Mouse (Mus musculus) ES-E14 (cell line): ENCODE results near the gene Nubp2. TPM values are rescaled to one million over a fixed set of nuclear protein-coding genes. Genes with fewer than 3 reads are reported as not detected.
A peak's percentile ranks its signal among the peaks of the same experiment; 100 is the strongest.

Experiments
- DNase-seq: peaks from one replicate; pipeline ENCODE4 v3.0.0-alpha.2; 2013; ENCODE audit warnings: low read depth, low spot score
- H3K27ac ChIP-seq: 2 replicates; pipeline ENCODE4 v1.5.1; 2012; ENCODE audit warnings: low read depth, mild to moderate bottlenecking, low read length, moderate library complexity, mixed read lengths; ENCODE audit not compliant: poor library complexity, insufficient read depth, severe bottlenecking
- H3K36me3 ChIP-seq: 2 replicates; pipeline ENCODE4 v1.6.1; 2012; ENCODE audit warnings: mild to moderate bottlenecking, low read length, moderate library complexity, mixed read lengths; ENCODE audit not compliant: control insufficient read depth, poor library complexity, insufficient read depth, severe bottlenecking
- H3K4me1 ChIP-seq, 2 experiments: fragments of 150-350 bp in 1 of 2; sonication (generic) in 1 of 2; 2 replicates each; pipeline ENCODE4 v1.6.1; 2012; ENCODE audit warnings: low read length in 2 of 2, mild to moderate bottlenecking in 1 of 2, mixed read lengths in 1 of 2; ENCODE audit not compliant: control insufficient read depth in 2 of 2, insufficient read depth in 2 of 2, poor library complexity in 1 of 2
- H3K4me3 ChIP-seq, 2 experiments: fragments of 150-350 bp in 1 of 2; sonication (generic) in 1 of 2; 2 replicates each; pipeline ENCODE4 v1.5.1; 2012; ENCODE audit warnings: low read length in 2 of 2, low read depth in 1 of 2, mild to moderate bottlenecking in 1 of 2, mixed read lengths in 1 of 2; ENCODE audit not compliant: insufficient read depth in 1 of 2, poor library complexity in 1 of 2, severe bottlenecking in 1 of 2
- H3K9ac ChIP-seq: 2 replicates; pipeline ENCODE4 v1.6.1; 2012; ENCODE audit warnings: low read depth, mild to moderate bottlenecking, low read length, mixed read lengths; ENCODE audit not compliant: poor library complexity, insufficient read depth, severe bottlenecking
- H3K9me3 ChIP-seq: fragments of 150-350 bp; sonication (generic); 2 replicates; pipeline ENCODE4 v1.6.1; 2012; ENCODE audit warnings: low read depth, mild to moderate bottlenecking, low read length; ENCODE audit not compliant: control insufficient read depth, insufficient read depth
- CHD2 ChIP-seq: IDR thresholded peaks from 2 replicates; pipeline ENCODE4 v1.6.1; 2014; ENCODE audit warnings: mild to moderate bottlenecking, low read depth, low read length, inconsistent platforms
- HCFC1 ChIP-seq: IDR thresholded peaks from 2 replicates; pipeline ENCODE4 v1.6.1; 2012; ENCODE audit warnings: low read length, inconsistent platforms, borderline replicate concordance; ENCODE audit not compliant: insufficient read depth
- MAFK ChIP-seq: IDR thresholded peaks from 2 replicates; pipeline ENCODE4 v1.6.1; 2014; ENCODE audit warnings: mild to moderate bottlenecking, low read depth, low read length, inconsistent platforms; ENCODE audit not compliant: insufficient read depth
- ZC3H11A ChIP-seq: IDR thresholded peaks from 2 replicates; pipeline ENCODE4 v1.6.1; 2012; ENCODE audit warnings: low read depth, mild to moderate bottlenecking, inconsistent platforms, low read length, borderline replicate concordance
- ZNF384 ChIP-seq: IDR thresholded peaks from 2 replicates; pipeline ENCODE4 v1.6.1; 2012; ENCODE audit warnings: low read depth, low read length, inconsistent platforms
- in situ Hi-C, 2 experiments: fragments of 600-800 bp; cut with MboI; formaldehyde crosslinking; loops; one replicate each; pipeline ENCODE4 v1.15.1; 2025; ENCODE audit warnings: low sequenced_read_pairs in 2 of 2, inconsistent platforms in 1 of 2; ENCODE audit not compliant: unreplicated experiment in 2 of 2
- total RNA-seq: library from RNA; depleted of rRNA; stranded (reverse); fragments of 300-350 nt; gene quantifications from 2 replicates; pipeline ENCODE4 v1.2.3, GENCODE M21; 2012; rRNA removed

Nubp2 gene
- total RNA-seq: 85.8 and 118 TPM in 2 replicates

DNA sequence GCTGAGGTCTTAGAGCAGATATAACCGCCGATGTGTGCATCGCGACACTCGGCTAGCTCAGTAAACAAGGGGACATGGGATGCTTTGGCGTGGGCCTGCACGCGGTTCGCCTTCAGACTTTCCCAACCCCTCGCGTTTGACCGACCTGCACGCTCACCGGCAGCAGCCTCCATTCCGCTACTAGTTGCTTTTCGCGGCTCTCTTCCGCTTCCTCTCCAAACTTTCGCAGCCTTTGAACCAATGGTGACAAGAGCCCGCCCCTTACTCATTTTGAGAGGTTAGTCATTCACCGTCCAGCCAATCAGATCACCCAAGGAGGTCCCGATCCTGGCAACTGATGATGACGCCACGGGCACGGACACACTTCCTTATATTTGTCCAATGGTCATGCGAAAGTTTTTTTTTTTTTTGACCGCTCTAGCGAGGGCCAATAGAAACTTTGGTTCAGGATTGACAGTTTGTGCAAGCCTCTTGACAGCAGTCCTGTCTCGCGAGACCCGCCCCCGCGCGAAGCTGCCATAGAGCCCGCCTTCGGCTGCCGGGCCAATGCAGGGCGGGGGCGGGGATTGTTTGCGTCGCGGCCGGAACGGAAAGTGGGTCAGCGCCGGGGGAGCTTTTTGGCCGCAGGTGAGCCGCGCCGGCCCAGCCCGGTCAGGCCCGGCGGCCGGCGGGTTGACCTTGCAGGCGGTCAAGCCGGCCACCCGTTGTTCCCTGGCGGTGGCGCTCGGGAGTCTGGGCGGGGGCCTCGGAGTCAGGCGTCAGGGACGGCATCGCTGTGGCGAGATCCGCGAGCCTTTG is at the start of gene Nubp2, which contains the start of gene Spsb3:
Gene Nubp2, minus strand, starts transcription at position 216 of the 798 bp plus-strand sequence.
Gene Spsb3, plus strand, starts transcription at position 510 of the 798 bp plus-strand sequence.
- Histone ChIP-seq H3K9me3 (no peaks in the 10 kb centered on the region), H3K27ac (peak within 1 kb of the TSS; percentile 28; the same call in 1 of the 2 replicates), H3K4me1 (peaks cover 0 to 11% of the 10 kb centered on the region in 2 experiments; a peak in 2 of 4 replicates), H3K4me3 (peak within 1 kb of the TSS; percentile 88 to 90), H3K36me3 (peaks cover 34% of the 10 kb centered on the region), H3K9ac (peak within 1 kb of the TSS; percentile 86)
- DNase-seq: peak; percentile 98
- in situ Hi-C loops: no loop called here
- TF ChIP-seq CHD2 (peak; percentile 99), ZNF384 (peak; percentile 88), HCFC1 (peak; percentile 60; the same call in 1 of the 2 replicates), ZC3H11A (no peak), MAFK (no peak)

DNA sequence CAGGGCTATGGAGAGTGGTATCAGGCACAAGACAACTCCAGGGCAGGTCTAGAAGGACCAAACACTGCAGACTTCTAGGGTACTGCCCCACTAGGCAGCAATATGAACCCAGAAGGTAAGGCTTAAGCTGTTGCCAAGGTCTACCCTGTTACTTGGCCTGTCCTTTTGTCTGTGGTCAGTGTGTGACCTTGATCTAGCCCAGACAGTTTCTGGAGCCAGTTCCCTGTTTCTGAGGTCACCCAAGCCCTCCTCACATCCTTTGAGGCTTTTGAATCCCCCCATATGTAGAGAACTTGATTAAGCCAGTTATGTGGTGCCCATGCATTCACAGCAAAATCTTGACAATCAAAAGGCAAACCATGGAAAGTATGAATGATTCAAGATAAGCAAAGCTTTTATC is 49.5 kb upstream of the Nubp2 start:
- Histone ChIP-seq H3K9me3 (no peaks in the 10 kb centered on the region), H3K9ac (peak overlapping the region; percentile 7; the same call in 1 of the 2 replicates), H3K4me3 (peak overlapping the region in 1 of 2 experiments; percentile 98; a peak in 2 of 4 replicates), H3K4me1 (0 out of 4 replicates have a peak, but pooled peaks cover 0 to 3% of the 10 kb centered on the region in 2 experiments), H3K27ac (no peak overlapping the region), H3K36me3 (no peaks in the 10 kb centered on the region)
- in situ Hi-C loops: no loop called here
- no peak for DNase-seq
- TF ChIP-seq ZC3H11A (no peak), HCFC1 (no peak), ZNF384 (no peak), CHD2 (no peak), MAFK (no peak)

DNA sequence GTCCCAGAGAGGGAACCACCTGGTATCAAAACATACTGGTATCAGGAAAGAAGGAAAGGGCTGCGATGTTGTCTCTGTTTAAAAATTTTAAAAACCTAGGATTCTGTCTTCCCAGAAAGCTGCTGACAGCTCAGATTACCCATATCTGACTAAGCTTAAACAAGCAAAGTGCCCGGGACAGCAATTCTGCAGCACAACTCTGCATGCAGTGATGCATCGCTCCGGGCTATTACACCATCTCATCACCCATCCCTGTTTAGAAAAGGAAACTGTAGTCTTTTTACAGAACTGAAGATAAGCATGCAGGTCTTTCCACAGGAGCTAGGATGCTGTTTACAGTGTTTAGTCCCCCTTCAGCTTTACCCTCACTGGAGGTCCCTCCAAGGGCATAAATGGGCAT is 48.8 kb upstream of the Nubp2 start:
- Histone ChIP-seq H3K4me3 (no peak overlapping the region), H3K4me1 (0 out of 4 replicates have a peak, but pooled peaks cover 0 to 3% of the 10 kb centered on the region in 2 experiments), H3K9me3 (no peaks in the 10 kb centered on the region), H3K27ac (no peak overlapping the region), H3K36me3 (no peaks in the 10 kb centered on the region), H3K9ac (no peak overlapping the region)
- in situ Hi-C loops: no loop called here
- DNase-seq: no peak
- no peak for TF ChIP-seq ZC3H11A
- TF ChIP-seq HCFC1: no peak
- TF ChIP-seq MAFK: no peak
- no peak for TF ChIP-seq ZNF384
- TF ChIP-seq CHD2: no peak

DNA sequence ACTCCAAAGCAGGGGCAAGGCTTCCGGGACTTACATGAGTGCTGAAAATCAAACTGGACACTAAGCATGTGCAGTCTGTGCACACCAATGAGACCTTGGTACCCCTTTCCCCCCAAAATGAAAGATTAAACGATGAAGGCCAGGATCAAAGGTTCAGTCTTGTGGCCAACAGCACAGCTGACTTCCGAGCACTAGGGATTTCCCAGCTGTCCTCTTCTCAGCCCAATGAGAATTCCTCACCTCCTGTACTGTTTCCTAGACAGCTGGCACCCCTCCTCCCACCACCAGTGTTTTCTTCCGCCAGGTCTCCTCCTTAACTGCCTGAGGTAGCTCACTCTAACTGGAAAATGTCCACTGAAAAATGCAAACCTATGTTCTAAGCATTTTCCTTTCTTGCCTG is 47.0 kb upstream of the Nubp2 start:
- no peak for DNase-seq
- H3K9ac ChIP-seq: peak overlapping the region; percentile 1; the same call in 1 of the 2 replicates
- no peak overlapping the region for H3K4me3 ChIP-seq
- H3K27ac ChIP-seq: no peak overlapping the region
- no peak for TF ChIP-seq MAFK
- no peak for TF ChIP-seq ZC3H11A
- no peak for TF ChIP-seq HCFC1
- no peak for TF ChIP-seq ZNF384
- no peak for TF ChIP-seq CHD2
- peaks cover 3% of the 10 kb centered on the region in 2 experiments; a peak in 1 of 4 replicates for H3K4me1 ChIP-seq
- in situ Hi-C loops: no loop called here
- H3K9me3 ChIP-seq: no peaks in the 10 kb centered on the region
- no peaks in the 10 kb centered on the region for H3K36me3 ChIP-seq
